Mouse (Mus musculus): ENCODE measurements around the gene Mrpl48. TPM values are rescaled to one million over a fixed set of nuclear protein-coding genes. Genes with fewer than 3 reads are reported as not detected.

Mrpl48 gene
- total and polyA plus RNA-seq, 3 experiments: 39.5 to 67.3 TPM; not detected in 1

GRCm38 (mm10) chr7:100503076-100503475, 105.0 kb downstream of the Mrpl48 start:
- no peaks in the 10 kb centered on the region for H3K27me3 ChIP-seq (ENCODE audit: control insufficient read depth in 1 of 2, insufficient read depth in 2 of 2, low read length in 2 of 2)
- no peaks in the 10 kb centered on the region for H3K9me3 ChIP-seq (replicated peaks; ENCODE audit: insufficient read depth, low read length)
- peaks cover 0 to 7% of the 10 kb centered on the region in 2 experiments; a peak in 1 of 4 replicates for H3K4me1 ChIP-seq (ENCODE audit: control insufficient read depth in 1 of 2, insufficient read depth in 2 of 2, low read length in 2 of 2)
- TF ChIP-seq USF2 (IDR thresholded peaks at IDR 0.05; ENCODE audit: borderline replicate concordance in 1 of 2, insufficient read depth in 1 of 2, low read depth in 1 of 2, low read length in 2 of 2) (no peak), ELF1 (IDR thresholded peaks at IDR 0.05; ENCODE audit: low read depth, low read length) (no peak), GATA1 (IDR thresholded peaks at IDR 0.05; ENCODE audit: low read depth, low read length) (no peak), KAT2A (conservative IDR thresholded peaks at IDR 0.05; ENCODE audit: low read depth, low read length) (no peak), MAX (IDR thresholded peaks at IDR 0.05; ENCODE audit: low read length) (no peak), POLR2AphosphoS5 (IDR thresholded peaks at IDR 0.05; ENCODE audit: borderline replicate concordance, low read depth, low read length) (no peak)
- no peaks in the 10 kb centered on the region; a peak in 1 of 4 replicates for H3K36me3 ChIP-seq (ENCODE audit: control insufficient read depth in 1 of 2, insufficient read depth in 2 of 2, low read length in 2 of 2)
- H3K79me2 ChIP-seq (ENCODE audit: control insufficient read depth, insufficient read depth, low read length, poor library complexity): no peaks in the 10 kb centered on the region
- H3K27ac ChIP-seq (ENCODE audit: control insufficient read depth, low read depth, low read length): no peak overlapping the region
- H3K9ac ChIP-seq (ENCODE audit: control insufficient read depth, low read depth, low read length, poor library complexity, severe bottlenecking): no peak overlapping the region
- DNase-seq (ENCODE audit: low read depth, low spot score): peak; percentile 32
- no peak overlapping the region for H3K4me3 ChIP-seq (ENCODE audit: control insufficient read depth in 1 of 2, insufficient read depth in 1 of 2, low read depth in 2 of 2, low read length in 2 of 2)

GRCm38 (mm10) chr7:100502374-100502922, 105.7 kb downstream of the Mrpl48 start:
- Histone ChIP-seq H3K4me3 (ENCODE audit: control insufficient read depth in 1 of 2, insufficient read depth in 1 of 2, low read depth in 2 of 2, low read length in 2 of 2) (no peak overlapping the region), H3K9me3 (replicated peaks; ENCODE audit: insufficient read depth, low read length) (no peaks in the 10 kb centered on the region), H3K79me2 (ENCODE audit: control insufficient read depth, insufficient read depth, low read length, poor library complexity) (no peaks in the 10 kb centered on the region), H3K9ac (ENCODE audit: control insufficient read depth, low read depth, low read length, poor library complexity, severe bottlenecking) (no peak overlapping the region), H3K27ac (ENCODE audit: control insufficient read depth, low read depth, low read length) (no peak overlapping the region), H3K27me3 (ENCODE audit: control insufficient read depth in 1 of 2, insufficient read depth in 2 of 2, low read length in 2 of 2) (no peaks in the 10 kb centered on the region), H3K4me1 (ENCODE audit: control insufficient read depth in 1 of 2, insufficient read depth in 2 of 2, low read length in 2 of 2) (peaks cover 0 to 7% of the 10 kb centered on the region in 2 experiments; a peak in 1 of 4 replicates), H3K36me3 (ENCODE audit: control insufficient read depth in 1 of 2, insufficient read depth in 2 of 2, low read length in 2 of 2) (no peaks in the 10 kb centered on the region; a peak in 2 of 4 replicates)
- DNase-seq (ENCODE audit: low read depth, low spot score): peak; percentile 53
- TF ChIP-seq POLR2AphosphoS2 (IDR thresholded peaks at IDR 0.05; ENCODE audit: low read length): peak; percentile 70
- TF ChIP-seq NRF1 (IDR thresholded peaks at IDR 0.05; ENCODE audit: insufficient read depth, low read depth, low read length, poor library complexity, severe bottlenecking): no peak
- 0 out of 2 replicates have a peak, but pooled peaks have one; percentile 3 for TF ChIP-seq BHLHE40 (IDR thresholded peaks at IDR 0.05; ENCODE audit: borderline replicate concordance, low read depth, low read length)
- TF ChIP-seq POLR2A (IDR thresholded peaks at IDR 0.05; ENCODE audit: control insufficient read depth in 1 of 2, insufficient read depth in 1 of 2, low read depth in 1 of 2, low read length in 2 of 2, poor library complexity in 1 of 2): peak; percentile 19 to 36; a peak in 2 of 4 replicates
- 0 out of 2 replicates have a peak, but pooled peaks have one; percentile 34 for TF ChIP-seq CHD2 (IDR thresholded peaks at IDR 0.05; ENCODE audit: low read length)
- peak; percentile 57; the same call in 1 of the 2 replicates for TF ChIP-seq ZMIZ1 (IDR thresholded peaks at IDR 0.05; ENCODE audit: low read depth, low read length)

- Histone ChIP-seq H3K27ac (ENCODE audit: control insufficient read depth, low read depth, low read length) (no peak overlapping the region), H3K36me3 (ENCODE audit: control insufficient read depth in 1 of 2, insufficient read depth in 2 of 2, low read length in 2 of 2) (no peaks in the 10 kb centered on the region; a peak in 2 of 4 replicates), H3K9me3 (replicated peaks; ENCODE audit: insufficient read depth, low read length) (no peaks in the 10 kb centered on the region), H3K4me3 (ENCODE audit: control insufficient read depth in 1 of 2, insufficient read depth in 1 of 2, low read depth in 2 of 2, low read length in 2 of 2) (no peak overlapping the region), H3K27me3 (ENCODE audit: control insufficient read depth in 1 of 2, insufficient read depth in 2 of 2, low read length in 2 of 2) (no peaks in the 10 kb centered on the region), H3K4me1 (ENCODE audit: control insufficient read depth in 1 of 2, insufficient read depth in 2 of 2, low read length in 2 of 2) (peaks cover 0 to 9% of the 10 kb centered on the region in 2 experiments; a peak in 1 of 4 replicates), H3K79me2 (ENCODE audit: control insufficient read depth, insufficient read depth, low read length, poor library complexity) (no peaks in the 10 kb centered on the region), H3K9ac (ENCODE audit: control insufficient read depth, low read depth, low read length, poor library complexity, severe bottlenecking) (no peak overlapping the region)
- TF ChIP-seq CHD2 (IDR thresholded peaks at IDR 0.05; ENCODE audit: low read length) (peak; percentile 6; the same call in 1 of the 2 replicates), POLR2AphosphoS2 (IDR thresholded peaks at IDR 0.05; ENCODE audit: low read length) (peak; percentile 30; the same call in 1 of the 2 replicates), USF1 (IDR thresholded peaks at IDR 0.05; ENCODE audit: low read depth, low read length) (no peak)
- DNase-seq (ENCODE audit: low read depth, low spot score): peak; percentile 52
Observed at GRCm38 (mm10) chr7:100501844-100502373, 106.2 kb downstream of the Mrpl48 start.
